Mouse (Mus musculus) stomach, postnatal 0 days (tissue): ENCODE measurements at regions not wholly inside any gene's neighbourhood (a gene's known extent, or its start where the extent isn't known, plus 50 kb on each side); places are given as distances from the start of the nearest gene placed in this dataset.

ENCODE experiments used
- ATAC-seq: fragments of 200-750 bp; cut with Nextera tagmentation; 2 replicates; pipeline ENCODE4 v1.8.0; 2017; ENCODE audit not compliant: low FRiP score, low TSS enrichment
- DNase-seq: peaks from one replicate; pipeline ENCODE4 v3.0.0-alpha.2; 2016; ENCODE audit warnings: low spot score
- H3K27ac ChIP-seq: fragments of 300-500 bp; sonication (generic); replicated peaks from 2 replicates; pipeline ENCODE4 v1.5.1; 2014; ENCODE audit warnings: mild to moderate bottlenecking, control low read depth
- H3K27me3 ChIP-seq: fragments of 300-500 bp; sonication (generic); 2 replicates; pipeline ENCODE4 v1.6.1; 2014; ENCODE audit warnings: low read length; ENCODE audit not compliant: control insufficient read depth, insufficient read depth
- H3K36me3 ChIP-seq: fragments of 300-500 bp; sonication (generic); 2 replicates; pipeline ENCODE4 v1.6.1; 2014; ENCODE audit warnings: low read length, mixed read lengths; ENCODE audit not compliant: control insufficient read depth, insufficient read depth
- H3K4me1 ChIP-seq: fragments of 300-500 bp; sonication (generic); replicated peaks from 2 replicates; pipeline ENCODE4 v1.6.1; 2014; ENCODE audit warnings: antibody characterized with exemption; ENCODE audit not compliant: control insufficient read depth, insufficient read depth
- H3K4me2 ChIP-seq: fragments of 300-500 bp; sonication (generic); replicated peaks from 2 replicates; pipeline ENCODE4 v1.6.1; 2014; ENCODE audit warnings: low read depth, mild to moderate bottlenecking, control low read depth, moderate library complexity
- H3K4me3 ChIP-seq: fragments of 300-500 bp; sonication (generic); 2 replicates; pipeline ENCODE4 v1.5.1; 2014; ENCODE audit warnings: low read depth, low read length, control low read depth
- H3K9ac ChIP-seq: fragments of 300-500 bp; sonication (generic); 2 replicates; pipeline ENCODE4 v1.6.1; 2014; ENCODE audit warnings: mild to moderate bottlenecking, low read length, control low read depth, mixed read lengths
- H3K9me3 ChIP-seq: fragments of 300-500 bp; sonication (generic); 2 replicates; pipeline ENCODE4 v1.6.1; 2016; ENCODE audit warnings: low read length; ENCODE audit not compliant: control insufficient read depth
- CTCF ChIP-seq: IDR thresholded peaks from 2 replicates; pipeline ENCODE4 v1.5.1; 2016; ENCODE audit warnings: antibody characterized with exemption, low read depth, mild to moderate bottlenecking, moderate library complexity
- EP300 ChIP-seq: optimal IDR thresholded peaks from 2 replicates; pipeline ENCODE3; 2016; ENCODE audit warnings: antibody characterized with exemption
- WGBS: fragments of 180-500 bp; shearing (Covaris S2); extraction: QIAGEN DNeasy Blood & Tissue Kit; methylation state at CpG from one replicate; pipeline ENCODE4 v1.1.7; 2014; 5-methylcytosine and 5-hydroxymethylcytosine counted together

DNA sequence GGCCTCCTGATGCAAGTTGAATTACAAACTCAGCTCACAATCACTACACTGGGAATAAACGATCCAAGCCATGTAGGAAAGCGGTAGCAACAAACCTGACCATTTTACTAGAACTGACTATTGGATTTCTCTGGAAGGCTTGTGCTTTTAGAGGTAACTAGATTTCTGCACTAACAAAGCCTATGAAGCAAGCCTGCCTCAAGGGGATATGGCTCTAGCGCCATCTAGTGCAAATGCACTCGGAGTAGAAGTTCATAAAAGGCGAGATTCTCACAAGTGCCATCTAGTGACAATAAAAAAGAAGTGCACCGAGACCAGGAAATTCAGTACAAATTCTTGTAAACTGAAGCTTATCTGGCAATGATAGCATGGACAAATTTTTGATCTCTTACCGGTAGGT is 364.9 kb upstream of the Fmr1 start:
- Histone ChIP-seq H3K27ac (no peak overlapping the region), H3K4me3 (no peak overlapping the region), H3K36me3 (no peaks in the 10 kb centered on the region), H3K9ac (no peak overlapping the region), H3K9me3 (no peaks in the 10 kb centered on the region), H3K4me2 (no peak overlapping the region), H3K27me3 (no peaks in the 10 kb centered on the region), H3K4me1 (no peaks in the 10 kb centered on the region)
- TF ChIP-seq CTCF (peak; percentile 95), EP300 (no peak)
- ATAC-seq (no peak), DNase-seq (peak; percentile 57)
- 14% methylated on average over 7 of the region's 7 CpGs for WGBS
